Mouse (Mus musculus) thymus, postnatal 0 days (tissue): ENCODE data around the gene Bcas3. TPM values are rescaled to one million over a fixed set of nuclear protein-coding genes. Genes with fewer than 3 reads are reported as not detected.

Experiments
- microRNA-seq: library from miRNA; unstranded; fragments of <30 nt; microRNA quantifications from one replicate; pipeline ENCODE4, GENCODE M21; 2016; ENCODE audit warnings: borderline number of aligned reads
- polyA plus RNA-seq: library from polyadenylated mRNA; unstranded; fragments of >200 nt; fragmentation: Nextera tagmentation; extraction: Ambion mirVana; gene quantifications from 2 replicates; pipeline ENCODE4 v1.2.1, GENCODE M21; 2015

Gene Bcas3
- polyA plus RNA-seq, 1 experiment from 2014 or later: 22.6 TPM

Small RNA genes lying within 50 kb of the gene (microRNA-seq; reads per million reads assigned to microRNA genes)
- not detected for gene Mir5110

Other genes starting within 250 kb of the Bcas3 start
- 2.5 and 3.5 TPM in 2 replicates for gene Usp32, start 213.0 kb upstream of the Bcas3 start, polyA plus RNA-seq
- 0.26 and 0.49 TPM in 2 replicates for gene 1700125H20Rik, start 182.8 kb upstream of the Bcas3 start, polyA plus RNA-seq
- gene Appbp2, start 118.0 kb upstream of the Bcas3 start, polyA plus RNA-seq: 27.7 and 33.3 TPM in 2 replicates
- 15.9 and 17.8 TPM in 2 replicates for gene Ppm1d, start 41.9 kb upstream of the Bcas3 start, polyA plus RNA-seq